In genomic region chr12:116352404-116352803, GRCm38 (mm10) we compare ENCODE assay signal across 16 mouse cellular contexts.
"Had no signal": no experiment of that assay in that cellular context is flagged by ENCODE, and none has a peak within 500 bp of the region (broad histone marks: within the 10 kb centered on the region; RNA-seq: fewer than 3 reads in every experiment).

No protein-coding gene starts in this region.

- H3K27me3 ChIP-seq: limb, embryonic 13.5 days; lung, embryonic 15.5 days; megakaryocyte, embryonic 14.5 days; midbrain, embryonic 12.5 days; neural tube, embryonic 13.5 days had no signal

- H3K4me3 ChIP-seq: limb, embryonic 13.5 days; lung, embryonic 15.5 days; megakaryocyte, embryonic 14.5 days; midbrain, embryonic 12.5 days; neural tube, embryonic 13.5 days had no signal

- DNase-seq: kidney, postnatal 25 days; lung, postnatal 14 days; right cerebral cortex, adult 18-20 months; right cerebral cortex, postnatal 25 days; thymus, adult 2 months; thymus, postnatal 25 days had no signal

- H3K9ac ChIP-seq: limb, embryonic 13.5 days; lung, embryonic 15.5 days; midbrain, embryonic 12.5 days; neural tube, embryonic 13.5 days had no signal

- H3K9me3 ChIP-seq: limb, embryonic 13.5 days; lung, embryonic 15.5 days; megakaryocyte, embryonic 14.5 days; midbrain, embryonic 12.5 days; neural tube, embryonic 13.5 days had no signal

- H3K4me2 ChIP-seq: limb, embryonic 13.5 days; lung, embryonic 15.5 days; midbrain, embryonic 12.5 days; neural tube, embryonic 13.5 days had no signal

- H3K4me1 ChIP-seq: limb, embryonic 13.5 days; lung, embryonic 15.5 days; megakaryocyte, embryonic 14.5 days; midbrain, embryonic 12.5 days; neural tube, embryonic 13.5 days had no signal

- ATAC-seq: hindbrain, embryonic 16.5 days; inflammation-experienced regulatory T-cells, adult 6 months; intestine, postnatal 0 days; midbrain, embryonic 16.5 days had no signal

- H3K27ac ChIP-seq: limb, embryonic 13.5 days; lung, embryonic 15.5 days; macrophage; midbrain, embryonic 12.5 days; neural tube, embryonic 13.5 days had no signal
